Mouse (Mus musculus) bone marrow, adult 2 months (tissue): Measurements from ENCODE around the gene Habp4.

Source experiments
- CTCF ChIP-seq: fragments of 200-500 bp; IDR thresholded peaks from 2 replicates; pipeline ENCODE4 v1.5.1; 2011; ENCODE audit warnings: low read length, control low read depth; ENCODE audit not compliant: control insufficient read depth, insufficient read depth
- POLR2A ChIP-seq: fragments of 200-500 bp; IDR thresholded peaks from 2 replicates; pipeline ENCODE4 v1.6.1; 2011; ENCODE audit warnings: low read depth, mild to moderate bottlenecking, control low read depth, low read length, borderline replicate concordance; ENCODE audit not compliant: control insufficient read depth

- TF ChIP-seq CTCF: no peak
- TF ChIP-seq POLR2A: no peak
Measured at GRCm38 (mm10) chr13:64154651-64155050, 7.0 kb upstream of the Habp4 start.
